Mouse (Mus musculus) midbrain, postnatal 0 days (tissue): ENCODE results near the gene Cfap52. TPM values are rescaled to one million over a fixed set of nuclear protein-coding genes. Genes with fewer than 3 reads are reported as not detected.

Experiments used
- ATAC-seq: fragments of 200-750 bp; cut with Nextera tagmentation; 2 replicates; pipeline ENCODE4 v1.8.0; 2017; ENCODE audit warnings: moderate number of reproducible peaks, mild to moderate bottlenecking, moderate TSS enrichment, moderate library complexity; ENCODE audit not compliant: low FRiP score
- DNase-seq: peaks from one replicate; pipeline ENCODE4 v3.0.0-alpha.2; 2015; ENCODE audit warnings: low spot score
- H3K27ac ChIP-seq: fragments of 300-500 bp; sonication (generic); 2 replicates; pipeline ENCODE4 v1.5.1; 2014; ENCODE audit warnings: low read depth, mild to moderate bottlenecking, low read length, mixed read lengths
- H3K27me3 ChIP-seq: fragments of 300-500 bp; sonication (generic); 2 replicates; pipeline ENCODE4 v1.6.1; 2014; ENCODE audit warnings: low read length, control low read depth, mixed read lengths; ENCODE audit not compliant: insufficient read depth
- H3K36me3 ChIP-seq: fragments of 300-500 bp; sonication (generic); 2 replicates; pipeline ENCODE4 v1.6.1; 2014; ENCODE audit warnings: low read length, control low read depth, mixed read lengths; ENCODE audit not compliant: insufficient read depth
- H3K4me1 ChIP-seq: fragments of 300-500 bp; sonication (generic); 2 replicates; pipeline ENCODE4 v1.6.1; 2014; ENCODE audit warnings: mild to moderate bottlenecking, control low read depth, antibody characterized with exemption, low read length, mixed read lengths; ENCODE audit not compliant: insufficient read depth
- H3K4me2 ChIP-seq: fragments of 300-500 bp; sonication (generic); 2 replicates; pipeline ENCODE4 v1.6.1; 2014; ENCODE audit warnings: low read depth, mild to moderate bottlenecking, low read length, mixed read lengths; ENCODE audit not compliant: poor library complexity, severe bottlenecking
- H3K4me3 ChIP-seq: fragments of 300-500 bp; sonication (generic); 2 replicates; pipeline ENCODE4 v1.5.1; 2014; ENCODE audit warnings: low read depth, mild to moderate bottlenecking, low read length, moderate library complexity
- H3K9ac ChIP-seq: fragments of 300-500 bp; sonication (generic); replicated peaks from 2 replicates; pipeline ENCODE4 v1.6.1; 2014; ENCODE audit warnings: mild to moderate bottlenecking, low read length, moderate library complexity, mixed read lengths; ENCODE audit not compliant: poor library complexity, severe bottlenecking
- H3K9me3 ChIP-seq: fragments of 300-500 bp; sonication (generic); 2 replicates; pipeline ENCODE4 v1.6.1; 2016; ENCODE audit warnings: low read length, control low read depth
- CTCF ChIP-seq: IDR thresholded peaks from 2 replicates; pipeline ENCODE4 v1.5.1; 2016; ENCODE audit warnings: antibody characterized with exemption, mild to moderate bottlenecking
- WGBS: fragments of 180-500 bp; shearing (Covaris S2); extraction: QIAGEN DNeasy Blood & Tissue Kit; methylation state at CpG from one replicate; pipeline ENCODE4 v1.1.7; 2014; 5-methylcytosine and 5-hydroxymethylcytosine counted together
- polyA plus RNA-seq: library from polyadenylated mRNA; unstranded; fragments of >200 nt; fragmentation: Nextera tagmentation; extraction: Ambion mirVana; gene quantifications from 2 replicates; pipeline ENCODE4 v1.2.1, GENCODE M21; 2015
- total RNA-seq: library from RNA; depleted of rRNA; stranded (reverse); fragments of >200 nt; gene quantifications from 2 replicates; pipeline ENCODE4 v1.2.3, GENCODE M21; 2014

The Cfap52 gene
- total and polyA plus RNA-seq, 2 experiments from 2014 or later, result 3.2 to 3.8 TPM

DNA sequence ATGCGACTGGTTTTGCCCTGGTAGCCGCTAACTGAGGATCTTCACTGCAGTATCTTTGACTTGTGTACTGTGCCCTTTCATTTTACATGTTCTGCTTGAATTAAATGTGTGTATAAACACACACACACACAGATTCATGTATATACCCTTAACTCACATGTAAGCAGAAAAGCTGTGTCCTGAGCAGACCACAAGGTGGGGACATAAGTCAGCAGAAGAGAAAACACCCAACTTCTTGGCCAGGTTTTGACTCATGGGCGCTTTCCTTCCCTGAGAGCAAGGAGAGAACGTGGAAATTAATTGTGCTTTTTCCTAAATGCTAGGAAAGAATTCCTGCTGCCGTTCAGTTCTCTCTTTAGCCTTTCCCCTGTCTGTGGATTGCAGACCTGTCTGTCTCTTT lies 34.2 kb upstream of the Cfap52 start:
- TF ChIP-seq CTCF, result peak; percentile 84
- no peaks in the 10 kb centered on the region for H3K36me3 ChIP-seq
- ATAC-seq, result no peak

GRCm38 (mm10) chr11:67998905-67999304 lies 33.5 kb upstream of the Cfap52 start:
- Histone ChIP-seq H3K4me3 (no peak overlapping the region), H3K27me3 (no peaks in the 10 kb centered on the region), H3K9ac (no peak overlapping the region), H3K9me3 (no peaks in the 10 kb centered on the region), H3K36me3 (no peaks in the 10 kb centered on the region), H3K27ac (no peak overlapping the region), H3K4me1 (no peaks in the 10 kb centered on the region), H3K4me2 (no peak overlapping the region)
- 95% methylated on average over 3 of the region's 3 CpGs for WGBS
- no peak for ATAC-seq
- no peak for TF ChIP-seq CTCF
- no peak for DNase-seq

More for the DNA sequence above, 34.2 kb upstream of the Cfap52 start:
- H3K9me3 ChIP-seq, result no peaks in the 10 kb centered on the region
- H3K27ac ChIP-seq, result no peak overlapping the region
- H3K4me2 ChIP-seq, result no peak overlapping the region
- no peak overlapping the region for H3K9ac ChIP-seq
- no peak overlapping the region for H3K4me3 ChIP-seq
- DNase-seq, result peak; percentile 72
- no peaks in the 10 kb centered on the region for H3K27me3 ChIP-seq
- H3K4me1 ChIP-seq, result no peaks in the 10 kb centered on the region
- 81% methylated on average over 5 of the region's 5 CpGs for WGBS

- ATAC-seq (no peak), DNase-seq (no peak)
- H3K9ac ChIP-seq, result no peak overlapping the region
- 76% methylated on average over 4 of the region's 4 CpGs for WGBS
- TF ChIP-seq CTCF, result no peak
- H3K4me3 ChIP-seq, result no peak overlapping the region
- H3K36me3 ChIP-seq, result no peaks in the 10 kb centered on the region
- H3K27me3 ChIP-seq, result no peaks in the 10 kb centered on the region
- no peaks in the 10 kb centered on the region for H3K9me3 ChIP-seq
- no peak overlapping the region for H3K27ac ChIP-seq
- no peaks in the 10 kb centered on the region for H3K4me1 ChIP-seq
- no peak overlapping the region for H3K4me2 ChIP-seq
Observed at GRCm38 (mm10) chr11:67995965-67996364, 30.5 kb upstream of the Cfap52 start.

GRCm38 (mm10) chr11:67991240-67991639 lies 25.8 kb upstream of the Cfap52 start:
- Histone ChIP-seq H3K4me1 (no peaks in the 10 kb centered on the region), H3K9ac (no peak overlapping the region), H3K4me3 (no peak overlapping the region), H3K9me3 (no peaks in the 10 kb centered on the region), H3K27ac (no peak overlapping the region), H3K27me3 (no peaks in the 10 kb centered on the region), H3K36me3 (0 out of 2 replicates have a peak, but pooled peaks cover 2% of the 10 kb centered on the region), H3K4me2 (no peak overlapping the region)
- TF ChIP-seq CTCF, result no peak
- WGBS, result 80% methylated on average over 4 of the region's 4 CpGs
- ATAC-seq (no peak), DNase-seq (no peak)

DNA sequence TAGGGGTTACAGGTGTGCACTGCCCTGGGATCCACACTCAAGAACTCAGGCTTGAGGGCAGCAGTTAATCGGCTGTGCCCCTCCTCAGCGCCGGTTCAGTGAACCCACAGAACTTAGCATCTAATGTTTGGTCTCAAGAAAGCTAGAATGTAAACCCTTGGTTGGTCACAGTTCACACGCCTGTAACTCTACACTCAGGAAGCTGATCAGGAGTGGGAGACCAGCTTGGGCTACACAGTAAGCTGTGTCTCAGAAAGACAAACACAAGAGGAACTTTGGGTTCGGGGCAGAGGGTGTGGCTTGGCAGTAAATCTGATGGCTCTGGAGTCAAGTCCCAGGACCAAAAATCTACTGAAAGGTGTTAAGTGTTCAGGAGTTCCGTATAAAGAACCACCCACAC lies 18.1 kb upstream of the Cfap52 start:
- Histone ChIP-seq H3K9ac (no peak overlapping the region), H3K4me3 (no peak overlapping the region), H3K27ac (no peak overlapping the region), H3K9me3 (no peaks in the 10 kb centered on the region), H3K27me3 (no peaks in the 10 kb centered on the region), H3K36me3 (peaks cover 5% of the 10 kb centered on the region), H3K4me2 (no peak overlapping the region), H3K4me1 (no peaks in the 10 kb centered on the region)
- DNase-seq, result no peak
- 97% methylated on average over 6 of the region's 6 CpGs for WGBS
- ATAC-seq, result no peak
- TF ChIP-seq CTCF, result no peak

DNA sequence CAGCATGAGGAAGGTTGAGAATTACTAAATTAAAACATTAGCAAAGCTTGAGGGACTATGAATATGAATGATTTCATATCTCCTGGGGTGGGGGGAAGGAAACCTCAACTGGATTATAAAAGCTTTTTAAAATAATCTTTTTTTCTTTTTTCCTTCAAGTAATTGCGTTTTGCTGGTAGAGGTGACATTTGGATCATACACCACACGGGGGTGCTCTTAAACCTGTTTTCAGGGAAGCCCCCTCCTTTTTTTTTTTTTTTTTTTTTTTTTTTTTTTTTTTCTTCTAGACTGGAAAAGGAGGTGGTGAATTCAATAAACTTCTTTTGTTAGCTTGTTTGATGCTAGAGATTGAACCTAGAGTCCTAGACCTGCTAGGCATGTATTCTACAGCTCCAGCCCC lies 9.8 kb upstream of the Cfap52 start:
- no peaks in the 10 kb centered on the region for H3K27me3 ChIP-seq
- no peak overlapping the region for H3K27ac ChIP-seq
- H3K4me2 ChIP-seq, result no peak overlapping the region
- H3K4me3 ChIP-seq, result no peak overlapping the region
- peak; percentile 72 for TF ChIP-seq CTCF
- peaks cover 14% of the 10 kb centered on the region; the same call in 1 of the 2 replicates for H3K36me3 ChIP-seq
- WGBS, result 19% methylated on average over 2 of the region's 2 CpGs
- H3K9me3 ChIP-seq, result no peaks in the 10 kb centered on the region
- no peaks in the 10 kb centered on the region for H3K4me1 ChIP-seq
- DNase-seq (peak; percentile 79), ATAC-seq (no peak)
- no peak overlapping the region for H3K9ac ChIP-seq
